25 mouse cellular contexts compared by ENCODE assay signal in genomic region chr9:59128023-59128422, GRCm38 (mm10).
"Had no signal": no experiment of that assay in that cellular context is flagged by ENCODE, and none has a peak within 500 bp of the region (broad histone marks: within the 10 kb centered on the region; RNA-seq: fewer than 3 reads in every experiment).

No protein-coding gene starts in this region.

- H3K9ac ChIP-seq: limb, embryonic 13.5 days; liver, embryonic 12.5 days; liver, embryonic 15.5 days; lung, embryonic 15.5 days; midbrain, embryonic 13.5 days; neural tube, embryonic 12.5 days; neural tube, embryonic 15.5 days had no signal

- H3K4me1 ChIP-seq: limb, embryonic 10.5 days; liver, embryonic 12.5 days; liver, embryonic 15.5 days; neural tube, embryonic 12.5 days had no signal

- H3K4me2 ChIP-seq: limb, embryonic 13.5 days; liver, embryonic 12.5 days; liver, embryonic 15.5 days; lung, embryonic 15.5 days; midbrain, embryonic 13.5 days; neural tube, embryonic 12.5 days; neural tube, embryonic 15.5 days had no signal

- H3K36me3 ChIP-seq: limb, embryonic 10.5 days; limb, embryonic 13.5 days; liver, embryonic 12.5 days; liver, embryonic 15.5 days; lung, embryonic 15.5 days; midbrain, embryonic 10.5 days; midbrain, embryonic 13.5 days; neural tube, embryonic 12.5 days; neural tube, embryonic 15.5 days had no signal

- H3K27ac ChIP-seq: left cerebral cortex, adult 2 months; limb, embryonic 10.5 days; limb, embryonic 13.5 days; liver, embryonic 12.5 days; liver, embryonic 15.5 days; lung, embryonic 15.5 days; midbrain, embryonic 10.5 days; midbrain, embryonic 13.5 days; neural tube, embryonic 12.5 days; neural tube, embryonic 15.5 days; stomach, postnatal 0 days had no signal

- H3K4me3 ChIP-seq: left cerebral cortex, adult 2 months; limb, embryonic 10.5 days; limb, embryonic 13.5 days; liver, embryonic 12.5 days; liver, embryonic 15.5 days; lung, embryonic 15.5 days; megakaryocyte, embryonic 14.5 days; midbrain, embryonic 10.5 days; midbrain, embryonic 13.5 days; neural tube, embryonic 12.5 days; neural tube, embryonic 15.5 days had no signal

- H3K27me3 ChIP-seq: limb, embryonic 13.5 days; liver, embryonic 12.5 days; liver, embryonic 15.5 days; lung, embryonic 15.5 days; midbrain, embryonic 13.5 days; neural tube, embryonic 12.5 days; neural tube, embryonic 15.5 days had no signal

- ATAC-seq: liver, embryonic 12.5 days; midbrain, embryonic 13.5 days had no signal

- DNase-seq: kidney, adult 8-10 months; kidney, postnatal 25 days; layer of hippocampus, postnatal 36 days; liver; lung, adult 18-20 months; lung, postnatal 10 days; lung, postnatal 36 days; right cerebral cortex, adult 18-20 months; right cerebral cortex, postnatal 14 days; right cerebral cortex, postnatal 4 days; thymus, adult 2 months; thymus, postnatal 14 days; thymus, postnatal 4 days had no signal

- H3K9me3 ChIP-seq: limb, embryonic 10.5 days; limb, embryonic 13.5 days; liver, embryonic 12.5 days; liver, embryonic 15.5 days; lung, embryonic 15.5 days; megakaryocyte, embryonic 14.5 days; midbrain, embryonic 10.5 days; midbrain, embryonic 13.5 days; neural tube, embryonic 12.5 days; neural tube, embryonic 15.5 days had no signal
